Mouse (Mus musculus): ENCODE measurements at regions not wholly inside any gene's neighbourhood (a gene's known extent, or its start where the extent isn't known, plus 50 kb on each side); places are given as distances from the start of the nearest gene placed in this dataset.
A peak's percentile ranks its signal among the peaks of the same experiment; 100 is the strongest.

DNA sequence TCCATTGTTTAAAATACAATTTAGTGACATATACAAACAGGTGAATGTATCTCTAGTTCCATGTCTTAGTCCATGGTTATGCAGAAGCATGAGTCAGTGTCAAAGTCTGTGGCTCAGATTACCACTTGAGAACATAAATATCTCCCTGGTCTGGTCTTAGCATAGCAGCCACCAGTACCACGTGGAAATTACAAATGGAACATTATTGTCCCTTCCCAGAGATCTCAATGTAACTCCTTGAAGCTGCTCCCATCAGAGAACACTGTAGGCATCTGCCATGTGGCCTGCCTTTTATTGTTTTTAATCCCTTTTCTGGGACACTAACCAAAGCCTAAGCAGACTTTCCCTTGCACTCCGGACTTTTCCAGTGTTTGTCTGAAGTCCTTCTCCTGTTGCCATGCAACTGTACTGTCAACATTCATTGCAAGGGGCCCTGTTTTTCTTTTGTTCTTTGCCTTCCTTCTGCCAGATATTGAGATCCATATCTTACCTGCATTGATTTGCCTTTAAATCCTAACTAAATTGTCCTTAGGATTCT is 217.7 kb upstream of the Reg3g start:
- no peak for DNase-seq (ENCODE audit: extremely low spot score in 1 of 2, low spot score in 1 of 2)

- peak in 1 of 2 experiments; percentile 7 for DNase-seq (ENCODE audit: extremely low spot score in 1 of 2, low spot score in 1 of 2)
Measured at GRCm38 (mm10) chr6:78650695-78651094, 182.0 kb upstream of the Reg3g start.
